In genomic region chr5:150156063-150156786, GRCm38 (mm10) we compare ENCODE assay signal across 11 mouse cellular contexts. TPM values are rescaled to one million over a fixed set of nuclear protein-coding genes. Genes with fewer than 3 reads are reported as not detected.
A peak's percentile ranks its signal among the peaks of the same experiment; 100 is the strongest.
DNase-seq lines count a peak whose midpoint lies in the region; ATAC-seq and TF ChIP-seq lines count a peak whose summit lies in the region.
"Had no signal": no experiment of that assay in that cellular context is flagged by ENCODE, and none has a peak within 500 bp of the region (broad histone marks: within the 10 kb centered on the region; RNA-seq: fewer than 3 reads in every experiment).

No protein-coding gene starts in this region.

- H3K27ac ChIP-seq in heart, adult 2 months = peak overlapping the region; percentile 38
- no peak overlapping the region for H3K27ac ChIP-seq in heart, embryonic 11.5 days (ENCODE audit: low read depth, low read length)
- peak overlapping the region; percentile 71 for H3K27ac ChIP-seq in forebrain, postnatal 0 days (ENCODE audit: low read depth, low read length)
- H3K27ac ChIP-seq: limb, embryonic 15.5 days had no signal

- no peaks in the 10 kb centered on the region for H3K36me3 ChIP-seq in heart, adult 2 months (ENCODE audit: control insufficient read depth, insufficient read depth, low read length)
- no peaks in the 10 kb centered on the region for H3K36me3 ChIP-seq in heart, embryonic 11.5 days (ENCODE audit: control insufficient read depth, insufficient read depth, low read length)
- no peaks in the 10 kb centered on the region for H3K36me3 ChIP-seq in forebrain, postnatal 0 days (ENCODE audit: insufficient read depth)
- H3K36me3 ChIP-seq: limb, embryonic 15.5 days had no signal

- H3K27me3 ChIP-seq in heart, adult 2 months (ENCODE audit: control insufficient read depth, insufficient read depth, low read length) = no peaks in the 10 kb centered on the region
- H3K27me3 ChIP-seq in heart, embryonic 11.5 days (ENCODE audit: control insufficient read depth, insufficient read depth, low read length) = no peaks in the 10 kb centered on the region
- no peaks in the 10 kb centered on the region for H3K27me3 ChIP-seq in forebrain, postnatal 0 days (ENCODE audit: insufficient read depth, low read length)
- H3K27me3 ChIP-seq: limb, embryonic 15.5 days had no signal

- TF ChIP-seq CTCF in heart, adult 2 months (IDR thresholded peaks at IDR 0.05) = no peak
- TF ChIP-seq CTCF in forebrain, postnatal 0 days (IDR thresholded peaks at IDR 0.05; ENCODE audit: low read depth) = no peak

- H3K4me2 ChIP-seq in heart, embryonic 11.5 days = no peak overlapping the region
- peak overlapping the region; percentile 31 for H3K4me2 ChIP-seq in forebrain, postnatal 0 days (ENCODE audit: low read depth)
- H3K4me2 ChIP-seq: limb, embryonic 15.5 days had no signal

- no peak for ATAC-seq in heart, embryonic 11.5 days (replicated peaks; ENCODE audit: insufficient number of reproducible peaks, low FRiP score, low TSS enrichment)
- ATAC-seq in forebrain, postnatal 0 days = peak; percentile 65

- intact Hi-C loops in heart, adult 2 months (cut with DNase I) = loop anchor here (2.0 kb wide), 1 partner anchor 41 kb away; no protein-coding TSS in a partner anchor

- peaks cover 14% of the 10 kb centered on the region for H3K4me1 ChIP-seq in heart, adult 2 months (ENCODE audit: control insufficient read depth, insufficient read depth, low read length)
- H3K4me1 ChIP-seq in heart, embryonic 11.5 days (ENCODE audit: control insufficient read depth, insufficient read depth, low read length) = peaks cover 7% of the 10 kb centered on the region
- peaks cover 13% of the 10 kb centered on the region; the same call in 1 of the 2 replicates for H3K4me1 ChIP-seq in forebrain, postnatal 0 days (ENCODE audit: insufficient read depth)

- WGBS in heart, adult 2 months = 57% methylated on average over 16 of the region's 16 CpGs
- WGBS in heart, embryonic 11.5 days (ENCODE audit: insufficient replicate concordance) = 80% methylated on average over 16 of the region's 16 CpGs
- 54% methylated on average over 16 of the region's 16 CpGs for WGBS in forebrain, postnatal 0 days

- no peak for TF ChIP-seq EP300 in heart, adult 2 months (IDR thresholded peaks at IDR 0.05; ENCODE audit: insufficient read depth, low read depth, low read length)

- TF ChIP-seq POLR2A in heart, adult 2 months (IDR thresholded peaks at IDR 0.05; ENCODE audit: insufficient read depth, low read depth, low read length) = no peak

- H3K9me3 ChIP-seq in heart, embryonic 11.5 days (replicated peaks; ENCODE audit: control insufficient read depth, low read length) = no peaks in the 10 kb centered on the region
- H3K9me3 ChIP-seq in forebrain, postnatal 0 days (ENCODE audit: low read length) = no peaks in the 10 kb centered on the region
- H3K9me3 ChIP-seq: limb, embryonic 15.5 days had no signal

- H3K79me2 ChIP-seq in heart, adult 2 months (replicated peaks; ENCODE audit: control insufficient read depth, insufficient read depth, low read length) = no peaks in the 10 kb centered on the region

- H3K4me3 ChIP-seq in heart, adult 2 months = peak overlapping the region; percentile 36
- H3K4me3 ChIP-seq in heart, embryonic 11.5 days (ENCODE audit: low read depth, low read length) = no peak overlapping the region
- 0 out of 2 replicates have a peak overlapping the region, but pooled peaks have one; percentile 16 for H3K4me3 ChIP-seq in forebrain, postnatal 0 days (ENCODE audit: low read depth, low read length)
- H3K4me3 ChIP-seq: limb, embryonic 15.5 days had no signal

- DNase-seq in heart, adult 2 months = peak in 1 of 2 experiments; percentile 22
- peak; percentile 55 to 65 for DNase-seq in right cerebral cortex, postnatal 10 days (ENCODE audit: low spot score in 2 of 2)
- no peak for DNase-seq in right cerebral cortex, postnatal 4 days
- peak; percentile 83 for DNase-seq in forebrain, postnatal 0 days
- DNase-seq in urinary bladder, postnatal 25 days (ENCODE audit: low spot score) = no peak
- DNase-seq in adipocyte (ENCODE audit: low spot score) = no peak
- no peak for DNase-seq in thymus, postnatal 14 days
- DNase-seq: gastrocnemius, postnatal 10 days; kidney, adult 18-20 months had no signal

- H3K9ac ChIP-seq in heart, adult 2 months (ENCODE audit: low read depth, low read length) = peak overlapping the region; percentile 13; the same call in 1 of the 2 replicates
- H3K9ac ChIP-seq in heart, embryonic 11.5 days (ENCODE audit: low read depth, low read length) = no peak overlapping the region
- no peak overlapping the region for H3K9ac ChIP-seq in forebrain, postnatal 0 days
- H3K9ac ChIP-seq: limb, embryonic 15.5 days had no signal

RNA-seq across cellular contexts. Expression of gene Fry, which starts 37.8 kb away (rescaled TPM):
- total RNA-seq in heart, adult 2 months (2021) = 100 to 1,000 TPM; 117 to 153 TPM
- 43.8 and 55.9 TPM in 2 replicates for polyA plus RNA-seq in heart, adult 2 months (2012; rRNA removed)
- polyA plus RNA-seq in heart, embryonic 11.5 days (2014; fragmentation: Nextera tagmentation; extraction: Ambion mirVana) = 26.6 and 32.5 TPM in 2 replicates
- 111 and 130 TPM in 2 replicates for total RNA-seq in forebrain, postnatal 0 days (2014; rRNA removed)
- 31.5 and 47.6 TPM in 2 replicates for polyA plus RNA-seq in forebrain, postnatal 0 days (2015; fragmentation: Nextera tagmentation; extraction: Ambion mirVana)

Comparison
In these comparisons a context has a peak if more than half of its experiments do, and no peak if none do; other contexts are left out.
1. DNase-seq: peak in right cerebral cortex, postnatal 10 days (2 of 2) and forebrain, postnatal 0 days (single experiment); none in right cerebral cortex, postnatal 4 days (single experiment), urinary bladder, postnatal 25 days (single experiment), adipocyte (single experiment) and thymus, postnatal 14 days (single experiment).